ENCODE assay signal across 8 mouse cellular contexts in the genomic region with DNA sequence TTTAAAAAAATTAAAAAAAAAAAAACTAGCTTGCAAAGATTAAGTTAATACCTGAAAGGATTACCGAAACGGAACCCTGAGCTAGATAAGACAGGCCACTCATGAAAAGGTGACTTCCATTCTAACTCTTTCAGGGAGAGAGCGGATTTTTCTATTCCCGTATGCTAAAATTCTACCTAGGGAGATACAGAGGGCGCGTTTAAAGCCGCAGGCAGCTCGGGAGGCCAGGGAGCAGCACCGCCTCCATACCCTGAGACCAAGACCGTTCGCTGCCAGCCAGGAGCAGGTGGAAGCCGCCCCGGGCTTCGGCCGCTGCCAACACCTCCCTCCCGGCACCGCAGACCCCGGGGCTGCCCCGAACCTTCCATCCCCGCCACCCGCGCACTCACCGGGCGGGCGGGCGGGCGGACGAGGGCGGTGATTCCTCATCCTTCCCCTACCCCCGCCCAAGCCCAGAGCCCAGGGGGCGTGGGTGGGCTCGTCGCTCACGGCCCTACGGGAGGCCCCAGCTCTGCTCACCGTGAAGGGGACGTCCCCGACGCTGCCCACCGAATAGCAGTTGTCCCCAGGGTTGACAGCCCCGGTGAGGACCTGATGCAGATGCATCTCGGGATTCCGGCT. TPM values are rescaled to one million over a fixed set of nuclear protein-coding genes. Genes with fewer than 3 reads are reported as not detected.
DNase-seq lines count a peak whose midpoint lies in the region; ATAC-seq and TF ChIP-seq lines count a peak whose summit lies in the region.

No protein-coding gene starts in this region.

- peak; percentile 55 for ATAC-seq in lung, embryonic 14.5 days (ENCODE audit: insufficient read depth)
- peak; percentile 62 for ATAC-seq in embryonic facial prominence, embryonic 14.5 days (ENCODE audit: low read depth)
- peak; percentile 20; the same call in 1 of the 2 replicates for ATAC-seq in megakaryocyte progenitor cell, adult 5-6 weeks (replicated peaks; ENCODE audit: poor library complexity)

- no peak overlapping the region for H3K27ac ChIP-seq in lung, embryonic 14.5 days (ENCODE audit: low read depth)
- H3K27ac ChIP-seq in embryonic facial prominence, embryonic 14.5 days (replicated peaks; ENCODE audit: low read depth, low read length) = no peak overlapping the region; the same call in 1 of the 2 replicates

- TF ChIP-seq CTCF in lung, embryonic 14.5 days (IDR thresholded peaks at IDR 0.05; ENCODE audit: low read depth) = no peak

- H3K9me3 ChIP-seq in lung, embryonic 14.5 days (ENCODE audit: low read depth, low read length) = no peaks in the 10 kb centered on the region
- no peaks in the 10 kb centered on the region for H3K9me3 ChIP-seq in embryonic facial prominence, embryonic 14.5 days (ENCODE audit: control insufficient read depth, low read length)

- H3K4me2 ChIP-seq in lung, embryonic 14.5 days = peak overlapping the region; percentile 98
- peak overlapping the region; percentile 97 for H3K4me2 ChIP-seq in embryonic facial prominence, embryonic 14.5 days (ENCODE audit: low read depth, low read length)

- peak; percentile 37 for DNase-seq in lung, embryonic 14.5 days
- no peak for DNase-seq in lung, postnatal 25 days (ENCODE audit: low spot score)
- DNase-seq in adrenal gland, postnatal 25 days = peak; percentile 41
- peak; percentile 7 for DNase-seq in embryonic facial prominence, embryonic 14.5 days (ENCODE audit: low spot score)
- DNase-seq in heart, postnatal 4 days = peak; percentile 50
- peak; percentile 34 for DNase-seq in layer of hippocampus, adult 9-11 months
- peak; percentile 2 to 6 for DNase-seq in thymus, postnatal 36 days

- H3K27me3 ChIP-seq in lung, embryonic 14.5 days (ENCODE audit: insufficient read depth, low read length) = peaks cover 22% of the 10 kb centered on the region; the same call in 1 of the 2 replicates
- H3K27me3 ChIP-seq in embryonic facial prominence, embryonic 14.5 days (replicated peaks; ENCODE audit: control insufficient read depth, insufficient read depth, low read length) = peaks cover 3% of the 10 kb centered on the region; the same call in 1 of the 2 replicates

- peak overlapping the region; percentile 65 for H3K4me3 ChIP-seq in lung, embryonic 14.5 days (ENCODE audit: low read depth, low read length)
- H3K4me3 ChIP-seq in embryonic facial prominence, embryonic 14.5 days (ENCODE audit: low read depth, low read length) = peak overlapping the region; percentile 75

- WGBS in lung, embryonic 14.5 days = under 1% methylated on average over 41 of the region's 43 CpGs
- WGBS in embryonic facial prominence, embryonic 14.5 days = under 1% methylated on average over 26 of the region's 43 CpGs

- peak overlapping the region; percentile 62 for H3K9ac ChIP-seq in lung, embryonic 14.5 days
- H3K9ac ChIP-seq in embryonic facial prominence, embryonic 14.5 days (ENCODE audit: low read depth, low read length) = peak overlapping the region; percentile 75

- no peaks in the 10 kb centered on the region for H3K36me3 ChIP-seq in lung, embryonic 14.5 days (ENCODE audit: insufficient read depth)
- H3K36me3 ChIP-seq in embryonic facial prominence, embryonic 14.5 days (ENCODE audit: control insufficient read depth, insufficient read depth, low read length) = no peaks in the 10 kb centered on the region

- H3K4me1 ChIP-seq in lung, embryonic 14.5 days (ENCODE audit: insufficient read depth) = no peaks in the 10 kb centered on the region
- H3K4me1 ChIP-seq in embryonic facial prominence, embryonic 14.5 days (ENCODE audit: control insufficient read depth, insufficient read depth, low read length) = no peaks in the 10 kb centered on the region

RNA-seq across cellular contexts. Expression of a gene that starts 0.5 kb away (rescaled TPM):
- polyA plus RNA-seq in lung, embryonic 14.5 days (2014; fragmentation: Nextera tagmentation; extraction: Ambion mirVana) = 4.3 and 4.6 TPM in 2 replicates
- total RNA-seq in adrenal gland, postnatal 25 days (2021) = 18.3 and 19.1 TPM in 2 replicates
- polyA plus RNA-seq in embryonic facial prominence, embryonic 14.5 days (2014; fragmentation: Nextera tagmentation; extraction: Ambion mirVana) = 7.7 and 8.3 TPM in 2 replicates
- total RNA-seq in heart, postnatal 4 days (2021) = 10 to 100 TPM; 21.2 to 24.5 TPM
- total RNA-seq in megakaryocyte progenitor cell, adult 5-6 weeks (2015) = 9.8 and 13.9 TPM in 2 replicates
- 10.3 and 12.6 TPM in 2 replicates for total RNA-seq in megakaryocyte progenitor cell, adult 5-6 weeks (2017)

RNA-seq across cellular contexts. Expression of a gene that starts 37.8 kb away (rescaled TPM):
- polyA plus RNA-seq in lung, embryonic 14.5 days (2014; fragmentation: Nextera tagmentation; extraction: Ambion mirVana) = not detected in 2 replicates
- total RNA-seq in adrenal gland, postnatal 25 days (2021) = not detected in 2 replicates
- polyA plus RNA-seq in embryonic facial prominence, embryonic 14.5 days (2014; fragmentation: Nextera tagmentation; extraction: Ambion mirVana) = not detected in 2 replicates
- not detected for total RNA-seq in heart, postnatal 4 days (2021)
- total RNA-seq in megakaryocyte progenitor cell, adult 5-6 weeks (2015) = not detected in 2 replicates
- total RNA-seq in megakaryocyte progenitor cell, adult 5-6 weeks (2017) = not detected in 2 replicates

RNA-seq across cellular contexts. Expression of a gene that starts 59.1 kb away (rescaled TPM):
- polyA plus RNA-seq in lung, embryonic 14.5 days (2014; fragmentation: Nextera tagmentation; extraction: Ambion mirVana) = 14.1 and 15.3 TPM in 2 replicates
- 37.7 and 48.6 TPM in 2 replicates for total RNA-seq in adrenal gland, postnatal 25 days (2021)
- polyA plus RNA-seq in embryonic facial prominence, embryonic 14.5 days (2014; fragmentation: Nextera tagmentation; extraction: Ambion mirVana) = 18.8 and 22.4 TPM in 2 replicates
- 1 to 10 TPM; 1.5 to 2.1 TPM for total RNA-seq in heart, postnatal 4 days (2021)
- 2.0 and 2.4 TPM in 2 replicates for total RNA-seq in megakaryocyte progenitor cell, adult 5-6 weeks (2015)
- 1.2 and 1.3 TPM in 2 replicates for total RNA-seq in megakaryocyte progenitor cell, adult 5-6 weeks (2017)

Comparison
In these comparisons a context has a peak if more than half of its experiments do, and no peak if none do; other contexts are left out.
1. RNA of a gene that starts 59.1 kb away (total RNA-seq): 37.7 to 48.6 TPM in adrenal gland, postnatal 25 days; 1.2 to 2.4 TPM in megakaryocyte progenitor cell, adult 5-6 weeks and 1.5 to 2.1 TPM in heart, postnatal 4 days; every median in the first group is over 10 times any median in the second.
2. Peak in every context shown above with its lines, with median percentiles within 50 percentile points of each other: ATAC-seq.